Mouse (Mus musculus): Measurements from ENCODE around the gene Nkpd1. TPM values are rescaled to one million over a fixed set of nuclear protein-coding genes. Genes with fewer than 3 reads are reported as not detected.

Nkpd1 gene
- polyA plus RNA-seq, 1 experiment = 1.1 TPM

DNA sequence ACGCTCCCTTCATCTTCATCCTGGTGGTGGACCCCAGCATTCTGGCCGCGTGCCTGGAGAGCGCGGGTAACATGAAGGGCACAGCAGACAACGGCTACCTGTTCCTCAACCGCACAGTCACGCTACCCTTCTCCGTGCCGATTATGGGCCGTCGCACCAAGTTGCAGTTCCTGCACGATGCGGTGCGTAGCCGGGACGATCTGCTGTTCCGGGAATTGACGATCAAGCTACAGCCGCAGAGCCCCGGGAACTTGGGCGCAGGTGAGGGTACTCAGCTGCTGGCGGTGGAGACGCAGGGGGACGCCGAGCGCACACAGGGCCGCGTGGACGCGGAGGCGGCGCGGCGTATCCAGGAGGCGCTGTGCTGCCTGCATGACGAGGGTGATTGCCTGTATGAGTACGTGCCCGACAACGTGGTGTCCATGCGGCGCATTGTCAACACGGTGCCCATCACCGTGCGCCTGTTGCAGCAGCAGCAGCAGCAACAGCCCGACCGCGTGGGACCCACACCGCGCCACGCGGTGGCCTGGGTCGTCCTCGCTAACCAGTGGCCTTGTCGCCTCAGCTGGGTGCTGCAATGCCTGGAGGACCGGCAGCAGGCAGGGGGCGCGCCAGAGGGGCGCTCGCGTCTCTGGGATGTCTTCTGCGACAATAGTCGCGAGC, 6.2 kb downstream of the Nkpd1 start:
- WGBS = under 1% methylated on average over 64 of the region's 64 CpGs

DNA sequence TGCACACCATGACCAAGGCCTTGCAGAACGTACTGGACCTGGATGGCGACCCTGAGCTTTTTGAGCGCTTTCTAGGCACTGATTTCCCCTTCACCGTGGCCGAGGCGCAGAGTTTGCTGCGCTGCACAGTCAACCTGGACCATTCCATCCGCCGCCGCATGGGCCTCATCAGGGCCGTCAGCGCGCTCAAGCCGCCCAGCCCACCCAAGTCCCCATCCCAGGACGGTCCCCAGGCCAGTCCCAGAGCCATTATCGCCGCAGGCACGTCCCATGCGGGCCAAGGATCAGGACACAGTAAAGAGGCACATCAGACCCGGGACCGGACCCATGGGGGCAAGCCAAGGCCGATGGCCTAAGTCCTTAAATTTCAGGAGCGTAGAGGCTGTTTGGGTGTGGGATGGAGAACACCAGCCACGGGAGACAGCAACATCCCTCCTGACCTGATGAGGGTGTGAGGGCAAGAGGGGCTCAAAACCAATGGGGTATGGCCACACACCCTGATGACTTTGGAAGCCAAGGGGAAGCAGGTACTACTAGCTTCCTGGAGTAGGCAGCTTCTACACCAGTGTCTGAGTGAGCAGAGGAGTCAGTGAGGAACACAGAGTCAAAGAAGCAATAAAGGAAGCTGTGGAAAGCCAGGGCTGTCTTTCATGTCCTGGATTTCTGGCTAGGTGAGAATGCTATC, 6.9 kb downstream of the Nkpd1 start:
- no peak for DNase-seq
- 39% methylated on average over 24 of the region's 24 CpGs for WGBS
- no peaks in the 10 kb centered on the region for H3K36me3 ChIP-seq (ENCODE audit: control insufficient read depth, insufficient read depth, low read length)
- TF ChIP-seq POLR2A (IDR thresholded peaks at IDR 0.05; ENCODE audit: control insufficient read depth, extremely low read depth, insufficient read depth, low read length, poor library complexity) (no peak), CTCF (IDR thresholded peaks at IDR 0.05; ENCODE audit: borderline replicate concordance, control insufficient read depth, extremely low read depth, insufficient read depth, low read length, poor library complexity) (no peak)
- peaks cover 11% of the 10 kb centered on the region for H3K4me1 ChIP-seq (replicated peaks; ENCODE audit: control insufficient read depth, insufficient read depth, low read length)
- peaks cover 9% of the 10 kb centered on the region; the same call in 1 of the 2 replicates for H3K27me3 ChIP-seq (ENCODE audit: control insufficient read depth, insufficient read depth, low read length)
- no peak overlapping the region for H3K27ac ChIP-seq (ENCODE audit: control insufficient read depth, insufficient read depth, low read length)
- H3K4me3 ChIP-seq (ENCODE audit: control insufficient read depth, insufficient read depth, low read length) = no peak overlapping the region

More for the DNA sequence above, 6.2 kb downstream of the Nkpd1 start:
- H3K4me1 ChIP-seq (replicated peaks; ENCODE audit: control insufficient read depth, insufficient read depth, low read length) = peaks cover 11% of the 10 kb centered on the region
- H3K27ac ChIP-seq (ENCODE audit: control insufficient read depth, insufficient read depth, low read length) = no peak overlapping the region
- H3K36me3 ChIP-seq (ENCODE audit: control insufficient read depth, insufficient read depth, low read length) = no peaks in the 10 kb centered on the region
- TF ChIP-seq POLR2A (IDR thresholded peaks at IDR 0.05; ENCODE audit: control insufficient read depth, extremely low read depth, insufficient read depth, low read length, poor library complexity) = no peak
- peak; percentile 63; the same call in 1 of the 2 replicates for TF ChIP-seq CTCF (IDR thresholded peaks at IDR 0.05; ENCODE audit: borderline replicate concordance, control insufficient read depth, extremely low read depth, insufficient read depth, low read length, poor library complexity)
- H3K27me3 ChIP-seq (ENCODE audit: control insufficient read depth, insufficient read depth, low read length) = peaks cover 9% of the 10 kb centered on the region; the same call in 1 of the 2 replicates
- peak; percentile 70 for DNase-seq
- peak overlapping the region; percentile 36 for H3K4me3 ChIP-seq (ENCODE audit: control insufficient read depth, insufficient read depth, low read length)

DNA sequence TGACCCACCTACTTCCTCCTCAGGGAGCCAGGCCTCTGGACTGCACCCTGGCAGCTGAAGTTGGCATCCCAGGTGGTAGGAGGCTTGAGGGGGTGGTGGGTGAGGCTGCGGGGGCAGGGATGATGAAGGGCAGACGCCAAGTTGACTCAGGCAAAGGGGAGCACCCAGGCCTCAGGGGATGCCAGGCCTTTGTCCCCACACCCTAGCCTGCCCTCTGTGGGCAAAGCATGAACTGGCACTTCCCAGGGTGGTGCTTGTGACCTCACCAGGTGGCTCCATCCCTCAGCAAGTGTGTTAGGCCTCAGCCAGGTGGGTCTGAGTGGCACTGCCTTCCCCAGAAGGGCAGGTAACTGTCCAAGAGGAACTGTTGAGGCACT, 7.5 kb downstream of the Nkpd1 start:
- Histone ChIP-seq H3K27me3 (ENCODE audit: control insufficient read depth, insufficient read depth, low read length) (peaks cover 7% of the 10 kb centered on the region; the same call in 1 of the 2 replicates), H3K4me3 (ENCODE audit: control insufficient read depth, insufficient read depth, low read length) (no peak overlapping the region), H3K27ac (ENCODE audit: control insufficient read depth, insufficient read depth, low read length) (no peak overlapping the region), H3K36me3 (ENCODE audit: control insufficient read depth, insufficient read depth, low read length) (no peaks in the 10 kb centered on the region), H3K4me1 (replicated peaks; ENCODE audit: control insufficient read depth, insufficient read depth, low read length) (peaks cover 11% of the 10 kb centered on the region)
- no peak for DNase-seq
- no peak for TF ChIP-seq POLR2A (IDR thresholded peaks at IDR 0.05; ENCODE audit: control insufficient read depth, extremely low read depth, insufficient read depth, low read length, poor library complexity)
- no peak for TF ChIP-seq CTCF (IDR thresholded peaks at IDR 0.05; ENCODE audit: borderline replicate concordance, control insufficient read depth, extremely low read depth, insufficient read depth, low read length, poor library complexity)
- 64% methylated on average over 2 of the region's 2 CpGs for WGBS

DNA sequence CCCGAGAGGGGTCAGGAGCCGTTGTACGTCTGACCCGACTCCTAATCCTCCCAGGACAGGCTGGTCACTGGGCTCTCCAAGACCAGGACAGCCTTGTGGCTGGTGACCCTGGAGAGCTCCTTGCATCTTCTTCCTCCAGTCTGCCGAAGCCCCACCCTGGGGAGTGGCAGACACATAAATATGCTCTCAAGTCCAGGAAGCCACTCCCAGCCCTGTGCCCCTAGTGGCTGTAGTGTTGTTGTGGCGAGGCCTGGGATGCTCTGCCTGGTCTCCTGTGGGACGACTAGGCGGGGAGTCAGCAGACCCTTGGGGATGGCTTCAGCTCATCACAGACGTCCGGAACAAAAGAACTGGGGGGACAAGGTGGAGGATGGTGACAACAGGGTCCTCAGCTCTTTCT, 13.4 kb downstream of the Nkpd1 start:
- no peak for DNase-seq
- Histone ChIP-seq H3K36me3 (ENCODE audit: control insufficient read depth, insufficient read depth, low read length) (peaks cover 23% of the 10 kb centered on the region), H3K4me1 (replicated peaks; ENCODE audit: control insufficient read depth, insufficient read depth, low read length) (no peaks in the 10 kb centered on the region), H3K27me3 (ENCODE audit: control insufficient read depth, insufficient read depth, low read length) (no peaks in the 10 kb centered on the region), H3K4me3 (ENCODE audit: control insufficient read depth, insufficient read depth, low read length) (no peak overlapping the region), H3K27ac (ENCODE audit: control insufficient read depth, insufficient read depth, low read length) (no peak overlapping the region)
- no peak for TF ChIP-seq POLR2A (IDR thresholded peaks at IDR 0.05; ENCODE audit: control insufficient read depth, extremely low read depth, insufficient read depth, low read length, poor library complexity)
- TF ChIP-seq CTCF (IDR thresholded peaks at IDR 0.05; ENCODE audit: borderline replicate concordance, control insufficient read depth, extremely low read depth, insufficient read depth, low read length, poor library complexity) = no peak
- WGBS = 93% methylated on average over 10 of the region's 10 CpGs

DNA sequence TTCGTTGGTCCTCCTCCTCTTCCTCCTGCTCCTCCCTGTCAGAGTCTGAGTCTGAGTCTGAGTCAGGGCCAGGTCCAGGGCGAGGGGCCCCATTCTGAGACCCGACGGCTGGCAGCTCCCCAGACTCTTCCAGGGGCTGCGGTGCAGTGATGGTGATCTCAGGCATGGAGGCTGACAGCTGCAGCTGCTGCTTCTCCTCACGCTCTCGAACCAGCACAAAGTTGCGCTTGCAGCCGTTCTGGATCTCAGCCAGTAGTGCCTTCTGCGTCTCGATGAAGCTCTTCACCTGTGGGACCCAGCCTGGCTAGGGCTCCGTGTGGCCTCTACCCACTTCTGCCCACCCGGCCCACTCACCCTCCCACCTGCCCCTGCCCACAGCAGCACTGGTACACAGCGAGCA, 14.6 kb downstream of the Nkpd1 start:
- H3K27ac ChIP-seq (ENCODE audit: control insufficient read depth, insufficient read depth, low read length) = no peak overlapping the region
- TF ChIP-seq CTCF (IDR thresholded peaks at IDR 0.05; ENCODE audit: borderline replicate concordance, control insufficient read depth, extremely low read depth, insufficient read depth, low read length, poor library complexity) = no peak
- no peak for TF ChIP-seq POLR2A (IDR thresholded peaks at IDR 0.05; ENCODE audit: control insufficient read depth, extremely low read depth, insufficient read depth, low read length, poor library complexity)
- H3K4me1 ChIP-seq (replicated peaks; ENCODE audit: control insufficient read depth, insufficient read depth, low read length) = no peaks in the 10 kb centered on the region
- no peak for DNase-seq
- peaks cover 23% of the 10 kb centered on the region for H3K36me3 ChIP-seq (ENCODE audit: control insufficient read depth, insufficient read depth, low read length)
- no peak overlapping the region for H3K4me3 ChIP-seq (ENCODE audit: control insufficient read depth, insufficient read depth, low read length)
- WGBS = 98% methylated on average over 14 of the region's 14 CpGs
- H3K27me3 ChIP-seq (ENCODE audit: control insufficient read depth, insufficient read depth, low read length) = no peaks in the 10 kb centered on the region

DNA sequence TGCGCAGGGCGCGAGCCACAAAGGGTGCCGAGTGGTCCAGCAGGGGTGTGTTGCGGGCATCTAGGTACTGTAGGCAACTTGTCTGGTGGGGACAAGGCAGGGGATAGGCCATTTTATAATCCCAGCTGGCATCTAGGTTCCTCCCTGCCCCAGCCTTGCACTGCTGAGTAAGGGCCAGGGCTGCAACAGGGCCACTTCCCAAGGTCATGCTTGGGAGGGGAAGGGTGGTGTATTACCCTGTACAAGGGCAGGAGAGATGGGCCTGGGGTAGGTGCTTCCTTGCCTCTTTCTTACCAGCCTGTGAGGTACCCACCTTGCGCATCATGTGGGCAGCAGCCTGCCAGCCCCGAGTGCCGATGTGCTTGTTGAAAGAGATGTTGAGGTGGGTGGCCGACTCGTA, 17.0 kb downstream of the Nkpd1 start:
- no peak for TF ChIP-seq POLR2A (IDR thresholded peaks at IDR 0.05; ENCODE audit: control insufficient read depth, extremely low read depth, insufficient read depth, low read length, poor library complexity)
- no peak for TF ChIP-seq CTCF (IDR thresholded peaks at IDR 0.05; ENCODE audit: borderline replicate concordance, control insufficient read depth, extremely low read depth, insufficient read depth, low read length, poor library complexity)
- Histone ChIP-seq H3K27me3 (ENCODE audit: control insufficient read depth, insufficient read depth, low read length) (no peaks in the 10 kb centered on the region), H3K4me3 (ENCODE audit: control insufficient read depth, insufficient read depth, low read length) (no peak overlapping the region), H3K27ac (ENCODE audit: control insufficient read depth, insufficient read depth, low read length) (no peak overlapping the region), H3K4me1 (replicated peaks; ENCODE audit: control insufficient read depth, insufficient read depth, low read length) (peaks cover 3% of the 10 kb centered on the region), H3K36me3 (ENCODE audit: control insufficient read depth, insufficient read depth, low read length) (peaks cover 23% of the 10 kb centered on the region)
- DNase-seq = no peak
- 97% methylated on average over 10 of the region's 10 CpGs for WGBS
